Mouse (Mus musculus) forebrain, embryonic 14.5 days (tissue): ENCODE measurements at regions not wholly inside any gene's neighbourhood (a gene's known extent, or its start where the extent isn't known, plus 50 kb on each side); places are given as distances from the start of the nearest gene placed in this dataset.
A peak's percentile ranks its signal among the peaks of the same experiment; 100 is the strongest.

Experiments used
- ATAC-seq: fragments of 200-750 bp; cut with Nextera tagmentation; 2 replicates; pipeline ENCODE4 v1.8.0; 2017; ENCODE audit warnings: mild to moderate bottlenecking, moderate library complexity
- DNase-seq: peaks from one replicate; pipeline ENCODE4 v3.0.0-alpha.2; 2015; ENCODE audit warnings: low spot score
- H3K27ac ChIP-seq: fragments of 300-500 bp; sonication (generic); 2 replicates; pipeline ENCODE4 v1.5.1; 2014; ENCODE audit warnings: low read depth, mild to moderate bottlenecking, control low read depth, low read length, moderate library complexity
- H3K27me3 ChIP-seq: fragments of 300-500 bp; sonication (generic); replicated peaks from 2 replicates; pipeline ENCODE4 v1.6.1; 2014; ENCODE audit warnings: low read length, control low read depth, mixed read lengths; ENCODE audit not compliant: control insufficient read depth, insufficient read depth
- H3K36me3 ChIP-seq: fragments of 300-500 bp; sonication (generic); 2 replicates; pipeline ENCODE4 v1.6.1; 2014; ENCODE audit warnings: low read length, control low read depth; ENCODE audit not compliant: control insufficient read depth, insufficient read depth
- H3K4me1 ChIP-seq: fragments of 300-500 bp; sonication (generic); 2 replicates; pipeline ENCODE4 v1.6.1; 2014; ENCODE audit warnings: antibody characterized with exemption, low read length, control low read depth; ENCODE audit not compliant: control insufficient read depth, insufficient read depth
- H3K4me2 ChIP-seq: fragments of 300-500 bp; sonication (generic); 2 replicates; pipeline ENCODE4 v1.6.1; 2014; ENCODE audit warnings: mild to moderate bottlenecking, control low read depth, low read length
- H3K4me3 ChIP-seq: fragments of 300-500 bp; sonication (generic); 2 replicates; pipeline ENCODE4 v1.5.1; 2014; ENCODE audit warnings: low read depth, low read length, control low read depth
- H3K9ac ChIP-seq: fragments of 300-500 bp; sonication (generic); 2 replicates; pipeline ENCODE4 v1.6.1; 2014; ENCODE audit warnings: mild to moderate bottlenecking, low read length, control low read depth, moderate library complexity
- H3K9me3 ChIP-seq: fragments of 300-500 bp; sonication (generic); replicated peaks from 2 replicates; pipeline ENCODE4 v1.6.1; 2016; ENCODE audit warnings: low read length, control low read depth, mixed read lengths; ENCODE audit not compliant: control insufficient read depth
- WGBS: fragments of 180-500 bp; shearing (Covaris S2); extraction: QIAGEN DNeasy Blood & Tissue Kit; methylation state at CpG from one replicate; pipeline ENCODE4 v1.1.7; 2014; 5-methylcytosine and 5-hydroxymethylcytosine counted together

DNA sequence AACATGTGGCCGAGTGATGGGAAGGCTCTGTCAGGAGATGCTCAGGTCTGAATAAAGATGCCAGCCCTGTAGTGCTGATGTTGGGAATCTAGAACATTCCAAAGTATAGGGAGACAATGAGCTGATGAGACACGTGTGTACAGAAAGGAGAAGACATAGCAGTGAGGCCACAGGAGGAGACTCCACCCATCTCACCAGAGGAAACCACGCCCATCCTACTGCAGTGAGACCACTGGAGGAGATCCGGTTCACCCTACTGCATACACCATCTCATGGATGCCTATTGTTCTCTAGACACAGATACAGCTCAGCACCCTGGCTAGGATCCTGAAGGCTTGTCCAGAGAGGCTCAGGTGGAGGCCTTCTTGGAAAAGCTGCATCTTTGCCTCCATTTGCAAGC is 120.6 kb upstream of the Runx1 start:
- H3K4me3 ChIP-seq, result no peak overlapping the region
- H3K9me3 ChIP-seq, result no peaks in the 10 kb centered on the region
- no peak overlapping the region for H3K27ac ChIP-seq
- H3K36me3 ChIP-seq, result no peaks in the 10 kb centered on the region
- H3K4me2 ChIP-seq, result no peak overlapping the region
- ATAC-seq (no peak), DNase-seq (no peak)
- no peak overlapping the region for H3K9ac ChIP-seq
- no peaks in the 10 kb centered on the region for H3K4me1 ChIP-seq
- no peaks in the 10 kb centered on the region for H3K27me3 ChIP-seq
- 89% methylated on average over 4 of the region's 4 CpGs for WGBS

DNA sequence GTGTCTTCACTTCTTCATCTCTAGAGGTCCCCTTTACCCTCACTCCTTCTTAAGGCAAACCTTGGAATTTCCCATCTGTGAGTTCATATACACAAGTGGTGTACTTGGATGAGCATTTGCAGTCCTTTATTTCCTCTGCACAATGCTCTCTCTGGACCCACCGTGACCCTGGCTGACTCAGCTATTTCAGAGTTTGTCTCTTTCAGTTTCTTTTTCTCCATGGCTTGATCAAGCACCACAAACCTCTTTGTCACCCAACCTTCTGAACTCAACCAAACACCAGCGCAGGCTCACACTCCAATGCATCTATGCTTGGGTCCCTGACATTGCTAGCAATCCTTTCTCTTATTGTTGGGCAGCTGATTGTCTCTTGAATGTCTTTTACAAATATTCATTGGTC is 118.0 kb upstream of the Runx1 start:
- Histone ChIP-seq H3K9me3 (no peaks in the 10 kb centered on the region), H3K4me2 (no peak overlapping the region), H3K27me3 (no peaks in the 10 kb centered on the region), H3K4me1 (no peaks in the 10 kb centered on the region), H3K36me3 (no peaks in the 10 kb centered on the region), H3K27ac (no peak overlapping the region), H3K4me3 (no peak overlapping the region), H3K9ac (no peak overlapping the region)
- ATAC-seq, result no peak
- no peak for DNase-seq
- WGBS, result 79% methylated on average over 2 of the region's 2 CpGs

DNA sequence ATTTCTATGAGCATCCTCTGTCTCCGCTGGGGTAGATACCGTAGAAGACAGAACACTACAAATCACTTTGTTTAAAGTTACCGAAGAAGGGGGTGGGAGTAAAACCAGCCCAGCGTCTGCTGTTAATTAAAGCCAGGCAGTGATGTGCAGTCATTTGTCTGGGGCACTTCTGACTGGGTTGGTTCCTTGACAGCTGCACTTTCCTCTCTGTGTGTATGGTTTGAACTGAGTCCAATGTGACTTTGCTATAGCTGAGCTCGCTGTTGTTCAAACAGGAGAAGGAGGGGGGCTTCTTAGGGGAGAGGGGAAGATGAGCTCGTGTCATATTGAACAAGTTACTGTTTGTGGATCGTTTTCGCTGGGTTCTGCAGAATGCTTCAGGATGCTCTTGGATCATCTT is 113.7 kb upstream of the Runx1 start:
- ATAC-seq (no peak), DNase-seq (peak; percentile 51)
- Histone ChIP-seq H3K9ac (no peak overlapping the region), H3K4me3 (no peak overlapping the region), H3K9me3 (no peaks in the 10 kb centered on the region), H3K4me2 (no peak overlapping the region), H3K36me3 (no peaks in the 10 kb centered on the region), H3K27ac (no peak overlapping the region), H3K27me3 (no peaks in the 10 kb centered on the region), H3K4me1 (no peaks in the 10 kb centered on the region)
- WGBS, result 51% methylated on average over 8 of the region's 8 CpGs

DNA sequence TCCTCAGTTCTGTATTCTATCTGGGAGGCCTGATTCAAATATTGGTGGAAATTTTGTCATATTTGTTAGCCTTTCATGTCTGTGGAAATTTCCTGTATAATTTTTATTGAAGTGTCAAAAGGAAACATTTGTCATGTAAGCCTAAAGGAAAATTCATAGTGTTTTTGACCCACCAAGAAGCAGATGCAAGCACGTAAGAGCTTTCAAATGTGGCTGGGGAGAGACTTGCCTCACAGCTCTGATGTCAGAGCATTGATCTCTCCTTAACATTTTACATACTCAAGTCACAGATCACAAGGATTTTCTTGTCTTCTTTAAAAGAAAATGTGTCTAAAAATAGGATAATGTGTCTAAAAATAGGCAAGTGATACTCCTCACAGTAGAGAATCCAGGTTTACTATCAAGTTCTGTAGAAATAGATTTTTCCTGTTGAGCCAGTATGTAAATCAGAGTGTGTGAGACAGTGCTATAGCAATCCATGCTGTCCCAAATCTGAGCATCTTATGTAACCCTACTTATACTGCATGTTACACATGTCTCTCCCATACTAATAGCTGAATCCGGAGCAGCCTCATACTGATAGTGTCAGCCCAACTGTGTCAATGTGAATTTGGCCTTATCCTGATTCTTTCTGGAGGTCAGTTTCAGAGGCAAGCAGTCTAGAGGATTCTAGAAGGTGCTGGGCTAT is 110.0 kb upstream of the Runx1 start:
- Histone ChIP-seq H3K9ac (no peak overlapping the region), H3K4me1 (no peaks in the 10 kb centered on the region), H3K36me3 (no peaks in the 10 kb centered on the region), H3K27ac (no peak overlapping the region), H3K27me3 (no peaks in the 10 kb centered on the region), H3K9me3 (no peaks in the 10 kb centered on the region), H3K4me3 (no peak overlapping the region), H3K4me2 (no peak overlapping the region)
- no peak for ATAC-seq
- DNase-seq, result peak; percentile 13
- 88% methylated on average over 2 of the region's 2 CpGs for WGBS

DNA sequence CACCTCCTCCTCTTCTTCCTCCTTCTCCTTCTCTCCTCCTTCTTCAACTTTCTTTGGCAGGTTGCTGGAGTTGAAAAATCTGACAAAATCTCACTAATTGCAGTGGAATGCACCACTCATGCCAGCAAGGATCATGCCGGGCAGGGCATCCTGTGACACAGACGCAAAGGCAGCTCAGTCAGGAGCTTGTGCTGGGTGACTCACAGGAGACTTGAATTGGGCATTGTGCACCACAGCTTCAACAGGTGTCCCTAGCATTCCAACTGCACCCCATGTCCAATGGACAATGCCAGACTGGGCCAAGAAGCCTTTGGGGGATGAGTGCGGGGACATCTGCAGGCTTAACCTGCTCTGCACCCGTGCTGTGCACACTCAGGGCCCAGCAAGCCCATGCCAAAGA is 104.2 kb upstream of the Runx1 start:
- no peaks in the 10 kb centered on the region for H3K9me3 ChIP-seq
- 89% methylated on average over 4 of the region's 4 CpGs for WGBS

DNA sequence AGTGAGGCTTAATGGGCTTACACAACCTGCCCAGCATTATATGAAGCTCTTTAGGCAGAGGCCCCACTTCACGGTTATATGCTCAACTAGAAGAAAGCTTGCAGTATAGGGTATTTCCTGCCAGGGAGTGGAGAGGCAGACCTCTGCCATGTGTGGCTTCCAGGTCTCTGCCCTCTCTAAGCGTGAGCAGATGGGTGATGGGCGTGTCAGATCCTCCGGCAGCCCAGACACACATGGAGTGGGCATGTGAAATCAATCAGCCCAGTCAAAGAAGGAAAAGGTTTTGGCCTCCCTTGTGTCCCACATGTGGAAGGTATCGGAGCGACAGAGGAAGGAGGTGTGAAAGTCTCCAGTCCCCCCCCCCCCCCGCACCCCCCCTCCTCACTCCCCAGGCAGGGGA is 102.3 kb upstream of the Runx1 start:
- no peak overlapping the region for H3K4me3 ChIP-seq
- no peaks in the 10 kb centered on the region for H3K9me3 ChIP-seq
- no peak for ATAC-seq
- no peaks in the 10 kb centered on the region for H3K36me3 ChIP-seq
- no peaks in the 10 kb centered on the region for H3K4me1 ChIP-seq
- DNase-seq, result no peak
- H3K4me2 ChIP-seq, result no peak overlapping the region
- H3K27ac ChIP-seq, result no peak overlapping the region
- H3K27me3 ChIP-seq, result no peaks in the 10 kb centered on the region
- H3K9ac ChIP-seq, result no peak overlapping the region
- 76% methylated on average over 7 of the region's 7 CpGs for WGBS

More for the DNA sequence above, 104.2 kb upstream of the Runx1 start:
- Histone ChIP-seq H3K9ac (no peak overlapping the region), H3K4me1 (no peaks in the 10 kb centered on the region), H3K4me3 (no peak overlapping the region), H3K36me3 (no peaks in the 10 kb centered on the region), H3K4me2 (no peak overlapping the region), H3K27ac (no peak overlapping the region), H3K27me3 (no peaks in the 10 kb centered on the region)
- no peak for DNase-seq
- no peak for ATAC-seq

DNA sequence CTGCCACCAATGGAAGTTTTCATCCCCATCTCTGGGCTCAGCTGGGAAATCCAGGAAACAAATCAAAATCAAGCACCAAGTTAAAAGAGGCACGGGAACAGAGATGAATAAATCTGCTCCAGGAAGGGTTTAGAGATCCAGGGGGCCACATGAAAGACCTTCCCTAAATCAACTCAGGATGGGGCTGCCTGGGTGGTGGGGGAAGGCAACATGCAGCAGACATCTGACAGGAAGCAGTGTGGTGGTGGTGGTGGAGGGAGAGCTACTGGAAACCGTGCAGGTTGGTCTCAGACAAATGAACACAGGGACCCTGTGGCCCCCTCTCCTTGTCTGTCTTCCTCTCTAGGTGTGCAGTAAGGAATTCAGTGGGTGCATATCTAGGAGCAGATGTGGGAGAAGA is 101.7 kb upstream of the Runx1 start:
- no peak for ATAC-seq
- H3K27ac ChIP-seq, result no peak overlapping the region
- no peak for DNase-seq
- WGBS, result 42% methylated on average over 2 of the region's 2 CpGs
- H3K4me2 ChIP-seq, result no peak overlapping the region
- H3K9ac ChIP-seq, result no peak overlapping the region
- H3K9me3 ChIP-seq, result no peaks in the 10 kb centered on the region
- H3K36me3 ChIP-seq, result no peaks in the 10 kb centered on the region
- H3K4me1 ChIP-seq, result no peaks in the 10 kb centered on the region
- no peaks in the 10 kb centered on the region for H3K27me3 ChIP-seq
- H3K4me3 ChIP-seq, result no peak overlapping the region

DNA sequence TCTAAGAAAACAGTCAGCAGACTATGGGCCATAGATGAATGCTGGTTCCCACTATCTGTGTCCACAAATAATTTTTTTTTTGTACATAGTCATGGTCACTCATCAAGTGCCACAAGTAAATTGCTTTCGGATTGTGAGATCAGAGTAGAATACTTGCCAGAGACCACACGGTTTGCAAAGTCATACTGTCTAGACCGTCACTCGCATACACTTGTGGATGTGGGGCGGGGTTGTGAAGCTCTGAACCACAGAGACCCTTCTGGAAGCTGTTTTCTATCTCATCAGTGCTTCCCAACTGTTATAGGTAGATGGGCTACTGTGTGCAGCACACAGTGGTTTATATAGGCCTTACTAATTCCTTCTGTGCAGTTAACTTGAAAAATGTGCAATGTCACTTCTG is 100.9 kb upstream of the Runx1 start:
- ATAC-seq (no peak), DNase-seq (no peak)
- no peaks in the 10 kb centered on the region for H3K9me3 ChIP-seq
- no peak overlapping the region for H3K9ac ChIP-seq
- no peaks in the 10 kb centered on the region for H3K27me3 ChIP-seq
- no peaks in the 10 kb centered on the region for H3K4me1 ChIP-seq
- no peak overlapping the region for H3K4me3 ChIP-seq
- 93% methylated on average over 5 of the region's 5 CpGs for WGBS
- H3K36me3 ChIP-seq, result no peaks in the 10 kb centered on the region
- no peak overlapping the region for H3K4me2 ChIP-seq
- no peak overlapping the region for H3K27ac ChIP-seq

DNA sequence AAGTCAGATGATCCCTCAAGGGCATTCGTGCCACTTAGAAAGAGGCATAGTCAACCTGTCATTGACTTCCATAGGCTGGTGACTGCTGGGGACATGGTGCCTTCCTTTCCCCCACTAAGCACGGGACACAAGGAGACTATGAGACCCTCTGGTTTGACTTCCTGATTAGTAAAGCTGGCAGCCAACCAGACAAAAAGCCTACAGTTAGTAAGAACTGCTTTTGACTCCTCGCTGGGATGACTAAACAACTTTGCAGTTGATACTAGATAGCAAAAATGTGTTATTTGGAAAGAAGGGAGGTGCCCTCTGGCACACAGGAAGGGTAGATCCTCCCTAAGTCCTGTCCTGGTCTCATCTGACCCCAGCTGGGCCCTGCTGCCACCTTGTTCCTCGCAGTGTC is 95.0 kb upstream of the Runx1 start:
- Histone ChIP-seq H3K4me1 (no peaks in the 10 kb centered on the region), H3K36me3 (no peaks in the 10 kb centered on the region), H3K27me3 (no peaks in the 10 kb centered on the region), H3K9me3 (no peaks in the 10 kb centered on the region), H3K4me2 (no peak overlapping the region), H3K4me3 (no peak overlapping the region), H3K27ac (no peak overlapping the region), H3K9ac (no peak overlapping the region)
- ATAC-seq (no peak), DNase-seq (no peak)
- 83% methylated on average over 4 of the region's 4 CpGs for WGBS
